Mouse (Mus musculus) lung, postnatal 0 days (tissue): ENCODE data around the gene Tsc2. TPM values are rescaled to one million over a fixed set of nuclear protein-coding genes. Genes with fewer than 3 reads are reported as not detected.

Source experiments
- ATAC-seq: fragments of 200-750 bp; cut with Nextera tagmentation; 2 replicates; pipeline ENCODE4 v1.8.0; 2017; ENCODE audit warnings: moderate library complexity
- DNase-seq: peaks from one replicate; pipeline ENCODE4 v3.0.0-alpha.2; 2016; ENCODE audit warnings: low spot score
- H3K27ac ChIP-seq: fragments of 300-500 bp; sonication (generic); 2 replicates; pipeline ENCODE4 v1.5.1; 2014; ENCODE audit warnings: antibody characterized with exemption, mild to moderate bottlenecking, low read length, mixed read lengths
- H3K27me3 ChIP-seq: fragments of 300-500 bp; sonication (generic); replicated peaks from 2 replicates; pipeline ENCODE4 v1.6.1; 2014; ENCODE audit warnings: low read length, mixed read lengths; ENCODE audit not compliant: insufficient read depth
- H3K36me3 ChIP-seq: fragments of 300-500 bp; sonication (generic); 2 replicates; pipeline ENCODE4 v1.6.1; 2014; ENCODE audit warnings: low read length, mixed read lengths; ENCODE audit not compliant: insufficient read depth
- H3K4me1 ChIP-seq: fragments of 300-500 bp; sonication (generic); 2 replicates; pipeline ENCODE4 v1.6.1; 2014; ENCODE audit warnings: antibody characterized with exemption, low read depth, low read length, mixed read lengths; ENCODE audit not compliant: insufficient read depth
- H3K4me2 ChIP-seq: fragments of 300-500 bp; sonication (generic); replicated peaks from 2 replicates; pipeline ENCODE4 v1.6.1; 2014; ENCODE audit warnings: low read depth, mild to moderate bottlenecking, low read length, moderate library complexity, mixed read lengths
- H3K4me3 ChIP-seq: fragments of 300-500 bp; sonication (generic); 2 replicates; pipeline ENCODE4 v1.5.1; 2014; ENCODE audit warnings: low read depth, low read length
- H3K9ac ChIP-seq: fragments of 300-500 bp; sonication (generic); replicated peaks from 2 replicates; pipeline ENCODE4 v1.6.1; 2014; ENCODE audit warnings: low read depth, mild to moderate bottlenecking
- H3K9me3 ChIP-seq: fragments of 300-500 bp; sonication (generic); 2 replicates; pipeline ENCODE4 v1.6.1; 2016; ENCODE audit warnings: low read length, mixed read lengths
- CTCF ChIP-seq: IDR thresholded peaks from 2 replicates; pipeline ENCODE4 v1.5.1; 2016; ENCODE audit warnings: antibody characterized with exemption, mild to moderate bottlenecking
- EP300 ChIP-seq: IDR thresholded peaks from 2 replicates; pipeline ENCODE4 v1.6.1; 2016; ENCODE audit warnings: antibody characterized with exemption, mild to moderate bottlenecking, control low read depth
- WGBS: fragments of 180-500 bp; shearing (Covaris S2); extraction: QIAGEN DNeasy Blood & Tissue Kit; methylation state at CpG from one replicate; pipeline ENCODE4 v1.1.7; 2014; 5-methylcytosine and 5-hydroxymethylcytosine counted together
- polyA plus RNA-seq: library from polyadenylated mRNA; unstranded; fragments of >200 nt; fragmentation: Nextera tagmentation; extraction: Ambion mirVana; gene quantifications from 2 replicates; pipeline ENCODE4 v1.2.1, GENCODE M21; 2015

Gene Tsc2
- polyA plus RNA-seq, 1 experiment from 2014 or later = 31.7 TPM

DNA sequence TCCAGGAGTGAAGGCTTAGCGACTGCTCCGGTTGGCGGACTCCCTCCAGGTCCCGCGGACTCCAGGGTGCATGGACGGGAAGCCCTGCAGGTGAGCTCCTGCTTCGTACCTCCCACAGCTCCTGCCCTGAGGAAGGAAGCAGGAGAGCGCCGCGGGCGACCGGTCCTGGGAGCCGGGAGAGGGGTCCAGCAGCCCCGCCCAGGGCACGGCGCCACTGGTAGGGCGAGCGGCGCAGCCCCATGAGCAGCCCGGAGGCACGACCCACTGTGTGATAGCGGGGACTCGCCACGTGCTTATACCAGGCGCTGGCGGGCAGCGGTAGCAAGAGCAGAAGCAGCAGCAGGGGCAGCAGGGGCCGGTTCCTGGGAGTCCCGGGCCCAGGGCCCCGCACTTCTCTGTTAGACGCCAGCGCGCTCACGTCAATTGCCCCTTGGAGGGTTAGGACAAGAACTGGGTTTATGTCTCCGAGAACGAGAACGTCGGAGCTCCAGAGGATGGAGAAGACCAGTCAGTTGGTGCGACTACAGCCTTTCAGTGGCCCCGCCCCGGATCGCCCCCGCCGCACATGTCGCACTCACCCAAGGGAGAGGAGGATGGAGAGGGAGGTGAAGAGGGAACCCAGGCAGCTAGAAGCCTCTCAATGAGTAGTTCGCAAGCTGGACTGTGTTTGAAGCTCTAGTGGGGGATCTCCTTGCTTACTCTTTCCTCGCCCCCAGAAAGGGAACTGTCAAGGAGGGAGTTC, 25.8 kb upstream of the Tsc2 start, which contains the start of gene Npw:
Npw (minus strand) TSS at position 441 of the 742 bp plus-strand sequence.
- Histone ChIP-seq H3K4me2 (peak within 1 kb of the TSS; percentile 75), H3K27ac (no peak within 1 kb of the TSS), H3K9ac (peak within 1 kb of the TSS; percentile 19; the same call in 1 of the 2 replicates), H3K9me3 (no peaks in the 10 kb centered on the region), H3K4me1 (peaks cover 8% of the 10 kb centered on the region), H3K36me3 (no peaks in the 10 kb centered on the region), H3K4me3 (peak within 1 kb of the TSS; percentile 38), H3K27me3 (peaks cover 6% of the 10 kb centered on the region; the same call in 1 of the 2 replicates)
- DNase-seq (peak; percentile 56), ATAC-seq (peak; percentile 53)
- WGBS = 1% methylated on average over 47 of the region's 47 CpGs
- no peak for TF ChIP-seq EP300
- TF ChIP-seq CTCF = no peak; the same call in 1 of the 2 replicates

DNA sequence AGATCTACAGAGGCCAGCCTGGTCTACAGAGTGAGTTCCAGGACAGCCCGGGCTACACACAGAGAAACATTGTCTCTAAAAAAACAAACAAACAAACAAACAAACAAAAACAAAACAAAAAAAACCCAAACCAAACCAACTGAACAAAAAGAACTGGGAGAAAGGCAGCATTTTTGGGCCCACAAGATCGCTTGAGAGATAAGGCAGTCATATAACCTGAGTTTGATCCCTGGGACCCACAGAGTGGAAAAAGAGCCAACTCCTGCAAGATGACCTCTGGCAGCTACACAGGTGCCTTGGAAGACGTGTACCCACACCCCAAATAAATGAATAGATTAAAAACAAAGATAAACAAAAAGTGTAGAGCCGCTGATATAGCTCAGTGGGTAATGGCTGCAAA, 22.5 kb upstream of the Tsc2 start:
- Histone ChIP-seq H3K4me1 (peaks cover 17% of the 10 kb centered on the region), H3K9me3 (no peaks in the 10 kb centered on the region), H3K27me3 (peaks cover 6% of the 10 kb centered on the region; the same call in 1 of the 2 replicates), H3K36me3 (no peaks in the 10 kb centered on the region), H3K27ac (no peak overlapping the region), H3K4me2 (no peak overlapping the region), H3K4me3 (no peak overlapping the region), H3K9ac (no peak overlapping the region)
- 63% methylated on average over 4 of the region's 4 CpGs for WGBS
- no peak for TF ChIP-seq EP300
- TF ChIP-seq CTCF = no peak
- ATAC-seq = no peak
- DNase-seq = no peak

DNA sequence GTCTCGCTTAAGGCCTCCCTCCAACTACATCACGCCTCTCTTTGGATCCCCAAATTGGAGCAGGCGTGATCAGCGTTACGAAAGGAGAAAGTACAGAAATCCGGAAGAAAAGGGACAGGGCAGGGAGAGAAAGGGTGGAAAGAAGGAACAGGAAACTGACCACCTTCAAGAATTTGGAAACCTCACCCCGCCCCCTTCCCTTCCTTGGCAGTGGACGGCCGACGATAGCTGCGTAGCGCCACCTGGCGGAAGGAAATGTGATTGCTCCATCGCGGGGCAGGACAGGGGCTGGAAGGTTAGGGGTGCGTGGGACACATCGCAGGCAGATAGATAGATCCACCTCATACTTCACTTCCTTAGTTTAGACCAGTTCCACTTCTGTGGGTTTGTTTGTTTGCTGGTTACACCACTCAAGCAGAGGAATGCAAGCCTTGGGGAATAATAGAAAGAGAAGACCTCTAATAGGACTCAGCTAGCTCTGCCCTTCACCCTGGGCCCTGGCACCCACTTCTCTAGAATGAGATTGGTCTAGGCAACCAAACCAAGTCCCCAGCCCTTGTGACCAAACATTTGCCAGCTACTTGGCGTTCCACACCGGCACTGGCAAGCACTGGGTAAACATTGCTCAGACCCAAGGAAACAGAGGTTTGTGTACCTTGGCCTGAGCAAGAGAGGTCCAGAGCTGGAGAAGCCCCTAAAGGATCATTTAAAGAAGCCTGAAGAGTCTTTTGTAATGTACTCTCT, 21.7 kb upstream of the Tsc2 start:
- 0 out of 2 replicates have a peak overlapping the region, but pooled peaks have one; percentile 60 for H3K27ac ChIP-seq
- no peak overlapping the region for H3K9ac ChIP-seq
- peak overlapping the region; percentile 42 for H3K4me2 ChIP-seq
- WGBS = 5% methylated on average over 18 of the region's 19 CpGs
- peaks cover 17% of the 10 kb centered on the region for H3K4me1 ChIP-seq
- TF ChIP-seq CTCF (peak; percentile 98), EP300 (0 out of 2 replicates have a peak, but pooled peaks have one; percentile 28)
- H3K27me3 ChIP-seq = peaks cover 6% of the 10 kb centered on the region; the same call in 1 of the 2 replicates
- peak; percentile 95 for DNase-seq
- ATAC-seq = peak; percentile 75
- no peak overlapping the region for H3K4me3 ChIP-seq
- no peaks in the 10 kb centered on the region for H3K36me3 ChIP-seq
- no peaks in the 10 kb centered on the region for H3K9me3 ChIP-seq

DNA sequence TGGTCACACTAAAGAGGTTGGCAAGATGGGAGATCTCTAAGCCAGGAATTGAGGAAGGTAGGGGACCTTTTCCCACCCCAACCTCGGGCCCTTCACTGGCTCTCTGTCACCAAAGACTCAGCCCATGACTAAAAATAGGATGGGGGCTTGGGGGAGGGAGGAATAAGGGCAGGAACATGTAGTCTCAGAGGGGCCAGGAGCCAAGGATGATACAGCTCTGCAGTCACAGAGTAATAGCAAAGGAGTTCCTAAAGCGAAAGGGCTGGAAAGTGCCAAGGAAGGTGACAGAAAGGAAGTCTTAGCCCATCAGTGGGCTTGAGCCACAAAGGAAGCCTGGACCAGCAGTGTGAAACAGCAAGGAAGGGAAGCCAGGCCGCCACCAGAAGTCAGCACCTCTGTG, 19.4 kb upstream of the Tsc2 start:
- Histone ChIP-seq H3K4me1 (peaks cover 17% of the 10 kb centered on the region; the same call in 1 of the 2 replicates), H3K4me2 (no peak overlapping the region), H3K27ac (no peak overlapping the region), H3K4me3 (no peak overlapping the region), H3K9me3 (no peaks in the 10 kb centered on the region), H3K36me3 (peaks cover 4% of the 10 kb centered on the region; the same call in 1 of the 2 replicates), H3K9ac (no peak overlapping the region), H3K27me3 (no peaks in the 10 kb centered on the region)
- 43% methylated on average over 3 of the region's 3 CpGs for WGBS
- TF ChIP-seq CTCF = no peak
- TF ChIP-seq EP300 = no peak
- ATAC-seq (no peak), DNase-seq (no peak)

DNA sequence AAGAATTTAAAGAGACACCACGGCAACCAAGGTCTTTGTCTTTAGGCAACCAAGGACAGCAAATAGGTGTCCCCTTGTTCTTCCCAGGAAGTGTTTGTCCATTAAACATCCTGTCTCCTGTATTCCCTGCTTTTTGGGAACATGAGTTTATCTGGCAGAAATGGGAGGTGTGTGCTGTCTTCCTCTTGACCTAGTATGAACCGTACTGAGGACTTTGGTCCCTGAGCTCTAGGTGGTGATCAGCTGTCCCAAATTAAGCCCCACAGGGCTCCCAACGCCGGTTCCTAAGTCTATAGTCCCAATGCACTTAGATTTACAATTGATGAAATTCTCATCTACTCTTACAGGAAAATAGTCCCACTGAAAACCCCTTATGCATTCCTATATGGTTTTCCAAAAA, 18.3 kb upstream of the Tsc2 start:
- Histone ChIP-seq H3K9ac (peak overlapping the region; percentile 74; the same call in 1 of the 2 replicates), H3K9me3 (no peaks in the 10 kb centered on the region), H3K4me3 (peak overlapping the region; percentile 90; the same call in 1 of the 2 replicates), H3K27me3 (no peaks in the 10 kb centered on the region), H3K4me2 (peak overlapping the region; percentile 95), H3K27ac (peak overlapping the region; percentile 87), H3K36me3 (peaks cover 8% of the 10 kb centered on the region; the same call in 1 of the 2 replicates), H3K4me1 (peaks cover 17% of the 10 kb centered on the region; the same call in 1 of the 2 replicates)
- TF ChIP-seq EP300 (peak; percentile 42; the same call in 1 of the 2 replicates), CTCF (no peak)
- 66% methylated on average over 4 of the region's 4 CpGs for WGBS
- DNase-seq (no peak), ATAC-seq (no peak)

DNA sequence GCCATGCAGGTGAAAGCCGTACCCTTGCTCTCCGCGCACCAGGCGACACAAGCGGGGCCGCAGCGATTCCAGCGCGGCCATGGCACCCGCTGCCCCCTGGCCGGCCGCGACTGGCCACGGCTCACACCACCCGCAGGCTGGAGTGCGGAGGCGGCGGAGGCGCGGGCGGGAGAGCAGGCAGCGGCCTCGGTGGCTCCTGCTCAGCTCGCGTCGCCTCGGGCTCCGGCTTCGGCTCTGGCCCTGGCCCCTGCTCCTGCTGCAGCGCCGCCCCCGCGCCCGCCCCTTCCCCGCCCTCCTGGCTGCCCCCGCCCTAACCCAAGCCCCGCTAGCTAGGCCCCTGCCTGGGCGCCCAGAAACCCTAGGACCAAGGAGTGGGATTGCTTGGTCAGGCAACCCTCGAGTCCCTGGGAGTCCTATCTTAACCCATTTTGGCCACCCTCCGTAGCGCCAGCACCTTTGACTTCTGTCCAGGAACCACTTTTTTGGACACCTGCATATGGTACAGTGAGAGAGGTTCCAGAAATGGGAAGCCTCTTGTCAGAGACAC, 17.7 kb upstream of the Tsc2 start, which contains the start of gene Slc9a3r2:
Slc9a3r2 (minus strand) TSS at position 258 of the 547 bp plus-strand sequence.
- Histone ChIP-seq H3K9me3 (no peaks in the 10 kb centered on the region), H3K9ac (peak within 1 kb of the TSS; percentile 74), H3K4me2 (peak within 1 kb of the TSS; percentile 95), H3K4me3 (peak within 1 kb of the TSS; percentile 90), H3K4me1 (peaks cover 17% of the 10 kb centered on the region; the same call in 1 of the 2 replicates), H3K27ac (peak within 1 kb of the TSS; percentile 87), H3K27me3 (no peaks in the 10 kb centered on the region), H3K36me3 (peaks cover 8% of the 10 kb centered on the region; the same call in 1 of the 2 replicates)
- peak; percentile 73 for DNase-seq
- no peak for TF ChIP-seq CTCF
- TF ChIP-seq EP300 = no peak
- under 1% methylated on average over 20 of the region's 41 CpGs for WGBS
- ATAC-seq = peak; percentile 69
